Mouse (Mus musculus) bone marrow, adult 2 months (tissue): ENCODE results near the gene Wasf2. TPM values are rescaled to one million over a fixed set of nuclear protein-coding genes. Genes with fewer than 3 reads are reported as not detected.

Experiments
- H3K27ac ChIP-seq: fragments of 200-500 bp; 2 replicates; pipeline ENCODE4 v1.5.1; 2012; ENCODE audit warnings: low read depth, mild to moderate bottlenecking, control low read depth, inconsistent platforms, low read length; ENCODE audit not compliant: control insufficient read depth, poor library complexity, insufficient read depth
- H3K4me1 ChIP-seq: fragments of 200-500 bp; 2 replicates; pipeline ENCODE4 v1.6.1; 2011; ENCODE audit warnings: low read length; ENCODE audit not compliant: control insufficient read depth, insufficient read depth
- H3K4me3 ChIP-seq: fragments of 200-500 bp; replicated peaks from 2 replicates; pipeline ENCODE3; 2011; ENCODE audit warnings: mild to moderate bottlenecking, low read depth, low read length, control low read depth; ENCODE audit not compliant: control insufficient read depth
- CTCF ChIP-seq: fragments of 200-500 bp; IDR thresholded peaks from 2 replicates; pipeline ENCODE4 v1.5.1; 2011; ENCODE audit warnings: low read length, control low read depth; ENCODE audit not compliant: control insufficient read depth, insufficient read depth
- POLR2A ChIP-seq: fragments of 200-500 bp; IDR thresholded peaks from 2 replicates; pipeline ENCODE4 v1.6.1; 2011; ENCODE audit warnings: low read depth, mild to moderate bottlenecking, control low read depth, low read length, borderline replicate concordance; ENCODE audit not compliant: control insufficient read depth
- WGBS: fragments of 180-500 bp; shearing (Covaris S2); methylation state at CpG from one replicate; pipeline ENCODE4 v1.1.7; 2018; 5-methylcytosine and 5-hydroxymethylcytosine counted together
- polyA plus RNA-seq: library from polyadenylated mRNA; stranded (reverse); fragments of >200 nt; gene quantifications from 2 replicates; pipeline ENCODE4 v1.2.4, GENCODE M21; 2011; ENCODE audit warnings: low replicate concordance; ENCODE audit not compliant: missing spikeins, insufficient read depth, insufficient read length

The Wasf2 gene
- polyA plus RNA-seq, 1 experiment: 56.6 TPM

- no peak overlapping the region for H3K4me3 ChIP-seq
- H3K27ac ChIP-seq: peak overlapping the region; percentile 95; the same call in 1 of the 2 replicates
- H3K4me1 ChIP-seq: peaks cover 18% of the 10 kb centered on the region
- TF ChIP-seq POLR2A: no peak
- no peak for TF ChIP-seq CTCF
These were observed 40.3 kb downstream of the Wasf2 start for GRCm38 (mm10) chr4:133170616-133171015.

- Histone ChIP-seq H3K4me1 (peaks cover 19% of the 10 kb centered on the region), H3K4me3 (no peak overlapping the region), H3K27ac (peak overlapping the region; percentile 42)
- 79% methylated on average over 4 of the region's 4 CpGs for WGBS
- TF ChIP-seq CTCF: no peak
- no peak for TF ChIP-seq POLR2A
These were observed 42.1 kb downstream of the Wasf2 start for GRCm38 (mm10) chr4:133172451-133172850.

- no peak for TF ChIP-seq CTCF
- no peak for TF ChIP-seq POLR2A
- 1% methylated on average over 4 of the region's 4 CpGs for WGBS
- H3K4me1 ChIP-seq: peaks cover 26% of the 10 kb centered on the region
- peak overlapping the region; percentile 79; the same call in 1 of the 2 replicates for H3K27ac ChIP-seq
- no peak overlapping the region for H3K4me3 ChIP-seq
These were observed 44.1 kb downstream of the Wasf2 start for GRCm38 (mm10) chr4:133174361-133174760.

- TF ChIP-seq CTCF (no peak), POLR2A (no peak)
- H3K4me1 ChIP-seq: peaks cover 26% of the 10 kb centered on the region
- 0 out of 2 replicates have a peak overlapping the region, but pooled peaks have one; percentile 37 for H3K27ac ChIP-seq
- H3K4me3 ChIP-seq: no peak overlapping the region
- 76% methylated on average over 7 of the region's 7 CpGs for WGBS
These were observed 45.0 kb downstream of the Wasf2 start for GRCm38 (mm10) chr4:133175274-133175673.

GRCm38 (mm10) chr4:133175998-133176760 is 45.9 kb downstream of the Wasf2 start:
- 51% methylated on average over 14 of the region's 14 CpGs for WGBS
- H3K4me1 ChIP-seq: peaks cover 21% of the 10 kb centered on the region
- no peak overlapping the region for H3K4me3 ChIP-seq
- H3K27ac ChIP-seq: peak overlapping the region; percentile 4; the same call in 1 of the 2 replicates
- no peak for TF ChIP-seq POLR2A

GRCm38 (mm10) chr4:133176761-133177403 is 46.6 kb downstream of the Wasf2 start:
- no peak for TF ChIP-seq CTCF
- Histone ChIP-seq H3K27ac (peak overlapping the region; percentile 20; the same call in 1 of the 2 replicates), H3K4me1 (peaks cover 18% of the 10 kb centered on the region), H3K4me3 (no peak overlapping the region)
- 76% methylated on average over 18 of the region's 18 CpGs for WGBS

- no peak for TF ChIP-seq POLR2A
- TF ChIP-seq CTCF: no peak
- Histone ChIP-seq H3K4me1 (peaks cover 14% of the 10 kb centered on the region), H3K27ac (peak overlapping the region; percentile 32; the same call in 1 of the 2 replicates), H3K4me3 (no peak overlapping the region)
- 53% methylated on average over 5 of the region's 5 CpGs for WGBS
These were observed 48.0 kb downstream of the Wasf2 start for GRCm38 (mm10) chr4:133178305-133178704.

GRCm38 (mm10) chr4:133179258-133179657 is 49.0 kb downstream of the Wasf2 start:
- no peak overlapping the region for H3K27ac ChIP-seq
- H3K4me3 ChIP-seq: no peak overlapping the region
- no peak for TF ChIP-seq CTCF
- TF ChIP-seq POLR2A: no peak
- peaks cover 14% of the 10 kb centered on the region for H3K4me1 ChIP-seq
- 89% methylated on average over 7 of the region's 7 CpGs for WGBS

GRCm38 (mm10) chr4:133182439-133183033 is 52.2 kb downstream of the Wasf2 start:
- no peak overlapping the region for H3K4me3 ChIP-seq
- H3K27ac ChIP-seq: no peak overlapping the region
- peaks cover 6% of the 10 kb centered on the region for H3K4me1 ChIP-seq
- TF ChIP-seq POLR2A (no peak), CTCF (no peak)
- WGBS: 82% methylated on average over 8 of the region's 8 CpGs
